Mouse (Mus musculus) spleen, adult 2 months (tissue): ENCODE data around the gene Vstm4.

ENCODE experiments used
- CTCF ChIP-seq: fragments of 200-500 bp; IDR thresholded peaks from 2 replicates; pipeline ENCODE4 v1.5.1; 2011; ENCODE audit warnings: mild to moderate bottlenecking, inconsistent platforms; ENCODE audit not compliant: insufficient read depth, insufficient read length, insufficient replicate concordance; ENCODE audit errors: extremely low read depth
- POLR2A ChIP-seq: fragments of 200-500 bp; IDR thresholded peaks from 2 replicates; pipeline ENCODE4 v1.6.1; 2011; ENCODE audit warnings: low read depth, low read length, inconsistent platforms

- TF ChIP-seq CTCF (no peak), POLR2A (no peak)
Observed at GRCm38 (mm10) chr14:32911187-32911586, 54.6 kb downstream of the Vstm4 start.
